Mouse (Mus musculus) B cell, adult 2 months (primary cell): ENCODE measurements around the gene Gm5089.

ENCODE experiments used
- DNase-seq, 2 experiments: peaks; one replicate each; pipeline ENCODE4 v3.0.0; 2022

Gene Gm5089

DNA sequence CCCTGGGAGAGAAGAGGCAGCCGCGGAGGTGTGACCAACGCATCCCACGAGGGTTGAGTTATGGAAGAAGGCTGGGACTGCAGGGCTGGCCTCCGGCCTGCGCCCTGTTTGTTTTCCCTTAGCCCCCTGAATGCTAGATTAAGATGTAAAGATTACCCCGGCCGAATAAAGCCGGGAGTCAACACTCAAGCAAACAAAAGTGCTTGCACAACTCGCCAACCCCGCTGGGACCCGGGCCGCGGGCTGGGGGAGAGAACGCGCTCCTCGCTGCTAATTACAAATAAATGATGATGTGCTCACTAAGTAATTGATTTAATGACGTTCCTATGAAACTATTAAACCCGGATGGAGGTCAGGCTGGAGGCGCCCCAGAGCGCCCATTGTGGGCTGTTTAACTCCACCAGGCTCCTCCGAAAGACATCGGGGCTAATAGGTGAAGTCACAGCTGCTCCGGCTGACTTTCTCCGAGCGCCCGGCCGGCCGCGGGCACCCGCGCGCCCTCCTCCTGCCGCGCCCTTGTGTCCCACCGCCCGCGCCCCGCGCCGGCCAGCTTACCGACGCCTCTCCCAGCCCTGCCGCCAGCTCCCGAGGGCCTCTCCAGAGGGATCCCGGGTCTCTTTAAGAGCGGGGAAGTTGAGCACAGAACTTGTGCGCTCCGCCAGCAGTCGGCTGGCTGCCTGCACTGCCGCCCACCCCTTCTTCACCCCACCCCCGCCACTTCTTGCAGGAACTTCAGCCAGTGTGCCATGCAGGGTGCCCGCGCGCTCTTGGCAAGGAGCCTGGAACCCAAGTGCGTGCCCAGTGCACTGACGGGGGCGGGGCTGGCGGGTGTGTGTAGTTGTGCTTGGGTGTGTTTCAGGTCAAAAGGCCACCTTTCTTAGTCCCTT, at the start of gene Gm5089:
Gm5089 (minus strand) TSS at position 620 of the 887 bp plus-strand sequence.
- DNase-seq = no peak

DNA sequence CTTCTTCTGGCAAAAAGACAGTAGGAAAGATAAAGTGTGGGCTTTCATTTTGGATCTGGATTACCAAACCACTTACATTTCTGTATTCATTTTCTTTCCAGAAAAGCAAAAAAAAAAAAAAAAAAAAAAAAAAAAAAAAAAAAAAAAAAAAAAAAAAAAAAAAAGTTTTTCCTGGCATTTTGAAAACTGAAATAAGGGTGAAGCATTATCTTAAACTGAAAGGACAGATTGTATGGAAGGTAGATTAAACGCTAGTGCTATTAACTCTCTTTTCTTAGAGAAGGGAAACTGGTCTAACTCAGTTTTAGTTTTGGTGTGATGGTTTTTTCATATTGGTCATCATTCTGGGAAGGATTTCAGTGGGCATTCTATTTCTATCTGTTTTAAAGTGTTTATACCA, 41.1 kb upstream of the Gm5089 start:
- no peak for DNase-seq

DNA sequence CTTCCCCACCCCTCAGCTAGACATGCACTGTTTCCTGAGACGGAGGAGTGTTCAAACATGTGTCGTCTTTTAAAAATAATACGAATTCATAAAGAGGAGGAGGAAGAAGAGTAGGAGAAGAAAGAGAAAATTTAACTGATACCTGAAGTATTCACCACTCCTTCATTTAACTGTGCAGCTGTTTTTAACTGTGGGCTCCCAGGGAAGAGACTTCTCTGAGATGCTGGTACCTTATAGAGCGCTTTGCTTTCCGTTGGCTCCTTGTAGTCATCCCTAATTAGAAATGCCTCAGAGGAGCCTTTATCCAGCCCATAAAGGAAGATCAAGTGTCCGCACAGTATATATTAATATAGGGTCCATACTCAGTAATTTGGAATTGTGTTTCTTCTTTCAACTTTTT, 40.6 kb upstream of the Gm5089 start:
- DNase-seq = no peak

DNA sequence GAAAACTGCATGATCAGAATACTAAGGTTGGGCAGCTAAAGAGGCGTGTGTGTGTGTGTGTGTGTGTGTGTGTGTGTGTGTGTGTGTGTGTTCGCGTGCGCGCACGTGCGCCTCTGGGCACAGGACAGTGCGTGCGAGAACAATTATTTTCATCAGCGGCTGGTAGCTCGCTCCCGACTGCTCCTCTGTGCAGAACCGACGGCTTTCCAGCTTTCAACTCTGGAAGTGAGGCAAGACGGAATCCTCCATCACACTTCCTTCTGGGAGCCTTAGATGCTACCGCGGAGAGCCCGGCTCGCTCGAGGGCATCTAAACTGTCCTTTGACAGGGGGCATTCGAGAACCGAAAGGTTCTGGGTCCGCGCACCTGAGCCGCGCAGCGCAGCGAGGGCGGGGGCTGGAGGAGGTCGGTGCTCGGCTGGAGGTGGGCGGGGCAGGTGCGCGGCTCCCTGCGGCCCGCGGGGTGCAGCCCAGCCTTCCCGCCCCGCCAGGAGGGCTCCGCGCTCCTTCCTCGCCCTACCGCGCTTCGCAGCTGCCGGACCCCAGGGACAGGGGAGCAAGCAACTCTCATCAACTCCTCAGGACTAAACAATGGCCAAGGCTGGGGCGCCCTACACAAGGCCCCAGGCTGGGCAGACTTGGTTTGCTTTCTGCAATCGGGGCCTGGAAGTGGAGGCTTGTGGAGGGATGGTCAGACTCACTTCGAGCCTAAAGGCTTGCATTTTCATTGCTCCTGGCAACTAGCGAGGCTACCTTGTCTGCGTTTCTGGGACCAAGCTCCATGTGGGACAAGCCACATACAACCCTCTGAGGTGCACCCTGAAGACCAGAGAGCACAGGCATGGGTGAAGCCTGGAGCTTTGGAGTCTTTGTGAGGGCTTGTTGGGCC, 39.8 kb upstream of the Gm5089 start, which contains the start of gene Gm10837:
Gm10837 (plus strand) TSS at position 146 of the 888 bp plus-strand sequence.
- DNase-seq = peak; percentile 28 to 51

DNA sequence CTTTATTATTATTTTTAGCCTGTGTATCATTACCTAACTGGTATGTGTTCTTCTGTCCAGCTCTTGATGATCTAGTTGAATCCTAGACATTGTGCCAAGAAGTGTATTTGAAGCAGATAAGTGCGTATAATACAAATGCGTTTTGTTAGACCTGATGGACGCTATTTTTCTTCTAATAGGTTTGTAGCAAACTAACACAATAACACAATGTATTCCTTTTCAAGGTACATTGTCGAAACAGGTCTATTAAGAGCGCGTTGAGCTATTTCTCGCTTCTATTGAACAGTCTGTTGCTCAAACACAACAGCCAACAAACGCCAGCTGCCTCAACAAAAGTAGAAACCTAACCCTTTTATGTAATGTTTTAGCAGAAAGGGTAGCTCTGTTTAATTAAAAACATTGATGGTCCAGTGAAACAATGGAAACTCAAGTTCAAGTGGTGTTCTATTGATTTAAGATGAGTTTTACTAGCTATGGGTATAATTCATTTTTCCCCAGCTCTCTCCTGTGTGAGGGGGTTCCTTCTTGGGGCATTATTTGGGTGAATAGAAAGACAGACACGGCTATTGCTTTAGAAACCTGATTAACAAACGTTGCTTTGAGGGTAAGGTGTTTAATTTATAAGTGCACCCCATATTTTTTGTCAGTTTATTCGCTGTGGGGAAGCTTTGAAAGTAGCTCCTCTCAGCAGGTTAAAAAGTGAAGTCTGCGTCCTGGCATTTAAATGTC, 38.9 kb upstream of the Gm5089 start:
- DNase-seq = peak; percentile 19 to 32

DNA sequence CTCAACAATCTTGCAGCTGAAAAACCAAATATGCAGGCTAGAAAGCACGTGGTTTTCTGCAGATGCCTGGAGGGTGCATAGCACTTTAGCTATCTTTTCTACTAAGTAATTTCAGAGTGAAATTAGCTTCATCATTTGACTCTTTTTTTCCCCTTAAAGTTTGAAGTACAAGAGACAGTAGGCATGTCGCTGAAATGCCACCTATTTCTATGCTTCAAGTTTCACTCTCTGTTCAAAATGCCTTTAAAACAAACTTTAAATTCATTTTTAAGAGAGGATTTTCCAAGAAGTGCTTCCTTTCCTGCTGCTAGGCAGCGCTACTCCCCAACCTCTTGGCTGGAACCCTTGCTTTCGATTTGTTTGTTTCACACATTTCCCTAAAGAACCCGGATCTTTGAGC, 38.1 kb upstream of the Gm5089 start:
- peak; percentile 19 to 43 for DNase-seq

DNA sequence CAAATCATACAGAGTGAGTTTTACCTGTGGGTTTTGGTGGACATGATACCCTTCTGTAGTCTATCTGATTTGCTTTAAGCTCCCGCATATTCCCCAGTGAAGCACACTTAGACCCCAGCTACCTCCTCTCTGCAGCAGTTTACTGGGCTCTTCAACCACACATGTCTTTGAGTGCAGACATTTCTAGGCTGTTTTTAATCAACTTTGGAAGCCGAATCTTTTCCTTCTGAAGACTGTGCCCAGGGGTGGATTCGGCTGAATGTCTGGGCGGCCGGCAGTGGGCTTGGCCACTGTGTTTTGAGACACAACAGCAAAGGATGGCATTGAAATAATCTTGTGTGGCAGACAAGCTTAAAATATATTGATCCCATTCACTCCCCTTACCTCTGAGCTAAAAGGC, 36.5 kb upstream of the Gm5089 start:
- no peak for DNase-seq

DNA sequence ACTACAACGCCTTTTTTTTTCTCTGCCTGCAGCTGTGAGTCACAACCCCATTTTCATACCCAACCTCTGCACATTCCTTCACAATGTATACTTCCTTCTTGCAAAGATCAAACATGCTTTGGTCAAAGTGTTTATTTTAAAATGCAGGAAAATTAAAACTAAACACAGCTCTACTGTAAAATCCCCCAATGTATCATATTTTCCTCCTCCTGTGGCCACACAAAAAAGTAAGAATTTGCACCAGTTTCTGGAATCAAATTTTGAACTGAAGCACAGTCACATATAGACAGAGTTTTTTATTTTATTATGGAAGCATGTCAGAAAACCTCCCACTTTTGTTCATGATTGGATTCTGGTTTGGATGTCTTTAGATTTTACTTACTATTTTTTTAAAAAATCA, 35.7 kb upstream of the Gm5089 start:
- no peak for DNase-seq

DNA sequence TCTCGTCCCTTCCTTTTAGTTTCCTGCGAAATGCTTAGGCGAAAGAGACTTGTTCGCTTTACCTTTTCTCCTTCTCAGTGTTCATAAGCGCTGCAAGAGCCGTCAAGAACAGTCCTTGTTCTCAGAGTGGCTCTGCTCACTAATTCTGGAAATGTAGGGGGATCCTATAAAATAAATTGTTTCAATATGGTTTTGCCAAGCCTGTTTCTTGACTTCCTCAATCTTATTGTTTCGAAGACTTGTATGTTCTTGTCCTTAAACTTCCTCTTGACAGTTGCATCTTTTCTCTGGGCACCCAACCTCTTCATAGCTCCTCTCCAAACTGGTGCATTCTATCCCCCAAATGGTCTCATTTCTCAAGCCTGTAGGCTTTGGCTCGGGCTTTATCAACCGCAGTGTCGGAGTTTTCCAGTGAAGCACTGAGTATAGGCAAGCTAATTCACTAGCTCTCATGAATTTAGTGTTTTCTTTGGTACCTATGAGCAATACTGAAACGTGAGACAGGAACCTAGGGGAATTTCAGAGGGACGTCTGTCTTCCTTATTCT, 34.8 kb upstream of the Gm5089 start:
- peak; percentile 21 to 44 for DNase-seq

DNA sequence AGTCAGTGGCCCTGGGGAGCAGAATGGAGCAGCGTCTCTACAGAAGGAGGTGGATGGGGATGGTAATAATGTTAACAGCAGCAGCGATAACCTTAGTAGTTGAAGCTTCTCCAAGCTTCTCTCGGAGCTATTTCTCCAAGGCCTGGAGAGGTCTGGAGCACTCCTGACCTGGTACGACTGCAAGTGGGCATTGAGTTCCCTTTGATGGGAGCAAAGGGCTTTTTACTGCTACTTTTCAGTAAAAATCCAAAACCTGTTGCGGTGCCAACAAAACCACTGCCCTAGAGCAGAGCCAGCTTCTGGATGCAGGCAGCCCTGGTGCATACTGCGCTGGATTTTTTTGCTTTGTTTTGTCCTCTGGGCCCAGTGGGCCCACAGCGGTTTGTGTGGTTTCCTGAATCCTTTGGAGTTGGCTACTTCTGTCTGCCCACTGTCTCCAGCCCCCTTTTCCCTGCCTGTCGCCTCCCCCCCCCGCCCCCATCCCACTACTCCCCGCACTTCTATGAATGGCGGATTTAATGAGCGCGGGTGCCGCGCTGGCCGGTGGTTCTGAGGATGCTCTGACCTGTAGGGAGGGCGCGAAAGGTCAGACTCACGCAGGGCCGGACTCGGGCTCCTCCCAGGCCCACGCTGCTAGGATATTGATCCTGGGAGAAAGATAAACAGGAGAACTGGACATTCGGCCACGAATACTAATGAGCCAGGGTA, 34.1 kb upstream of the Gm5089 start:
- no peak for DNase-seq

DNA sequence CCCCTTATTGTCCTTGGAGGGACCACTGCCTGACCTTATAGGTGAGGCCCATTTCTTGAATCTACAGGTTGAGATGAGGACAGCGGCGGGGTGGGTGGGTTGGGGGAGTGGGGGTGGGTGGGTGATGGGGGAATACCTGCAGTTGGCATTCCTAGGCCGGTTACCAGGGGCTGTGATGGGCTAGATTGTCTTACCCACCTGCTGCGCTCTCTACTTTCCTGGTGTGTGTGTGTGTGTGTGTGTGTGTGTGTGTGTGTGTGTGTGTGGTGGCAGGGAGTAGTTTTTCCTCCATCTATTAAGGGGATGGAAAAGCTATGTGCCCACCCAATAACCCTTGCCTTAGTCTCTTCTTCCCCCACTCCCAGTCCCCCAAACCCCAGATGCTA, 33.5 kb upstream of the Gm5089 start:
- no peak for DNase-seq

DNA sequence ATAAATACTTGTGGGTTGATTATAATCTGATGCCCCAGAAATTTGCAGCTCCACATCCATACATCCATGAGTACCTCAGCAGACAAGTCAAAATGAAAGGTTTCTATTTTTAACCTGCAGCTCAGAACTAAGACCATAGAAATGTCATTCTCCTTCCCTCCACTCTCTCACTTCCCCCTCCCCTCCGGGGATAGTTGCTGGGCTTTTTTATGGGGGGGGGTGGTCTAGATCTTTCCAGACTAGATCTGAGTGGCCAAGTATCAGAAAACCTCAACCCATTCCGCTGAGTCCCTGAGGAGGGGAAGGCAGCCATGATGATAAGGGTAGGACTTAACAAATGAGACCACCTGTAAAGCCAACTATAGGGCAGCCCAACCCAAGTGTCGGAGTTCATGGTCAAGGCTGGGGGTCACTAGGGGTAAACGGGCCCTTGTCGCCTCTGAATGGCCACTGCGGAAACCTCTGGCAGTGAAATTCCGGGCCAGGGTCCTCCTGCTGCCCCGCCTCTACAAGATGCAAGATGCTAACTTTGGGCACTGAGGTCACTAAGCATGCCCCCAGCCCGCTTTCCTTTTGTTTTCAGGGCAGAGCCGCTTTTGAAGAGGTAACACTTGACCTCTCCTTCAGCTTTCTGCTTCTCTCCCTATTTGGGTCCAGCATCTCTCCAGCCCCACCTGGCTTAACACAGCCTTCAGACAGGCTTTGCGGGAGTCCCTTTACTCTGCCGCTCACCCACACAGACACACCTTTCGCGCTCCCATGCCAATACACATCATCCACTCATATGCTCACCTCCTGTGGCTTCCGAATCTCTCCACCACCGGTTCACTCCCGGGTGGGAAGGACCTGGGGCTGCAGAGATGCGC, 32.9 kb upstream of the Gm5089 start:
- no peak for DNase-seq

DNA sequence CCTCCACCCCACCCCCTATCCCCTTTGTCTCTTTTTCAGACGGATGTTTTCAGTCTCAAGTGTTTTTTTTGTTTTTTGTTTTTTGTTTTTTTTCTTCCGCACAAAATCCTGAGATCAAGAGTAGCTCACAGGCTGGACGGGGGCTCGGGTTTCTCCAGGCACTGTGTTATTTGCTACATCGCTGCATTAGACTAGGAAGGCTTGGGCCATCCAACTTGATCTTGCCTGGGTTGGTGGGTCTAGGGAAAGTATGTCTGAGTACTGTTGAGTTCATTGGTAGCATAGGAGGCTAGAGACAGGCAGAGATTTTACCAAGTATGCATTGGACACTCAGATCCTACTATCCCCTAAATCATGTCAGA, 32.1 kb upstream of the Gm5089 start:
- no peak for DNase-seq

DNA sequence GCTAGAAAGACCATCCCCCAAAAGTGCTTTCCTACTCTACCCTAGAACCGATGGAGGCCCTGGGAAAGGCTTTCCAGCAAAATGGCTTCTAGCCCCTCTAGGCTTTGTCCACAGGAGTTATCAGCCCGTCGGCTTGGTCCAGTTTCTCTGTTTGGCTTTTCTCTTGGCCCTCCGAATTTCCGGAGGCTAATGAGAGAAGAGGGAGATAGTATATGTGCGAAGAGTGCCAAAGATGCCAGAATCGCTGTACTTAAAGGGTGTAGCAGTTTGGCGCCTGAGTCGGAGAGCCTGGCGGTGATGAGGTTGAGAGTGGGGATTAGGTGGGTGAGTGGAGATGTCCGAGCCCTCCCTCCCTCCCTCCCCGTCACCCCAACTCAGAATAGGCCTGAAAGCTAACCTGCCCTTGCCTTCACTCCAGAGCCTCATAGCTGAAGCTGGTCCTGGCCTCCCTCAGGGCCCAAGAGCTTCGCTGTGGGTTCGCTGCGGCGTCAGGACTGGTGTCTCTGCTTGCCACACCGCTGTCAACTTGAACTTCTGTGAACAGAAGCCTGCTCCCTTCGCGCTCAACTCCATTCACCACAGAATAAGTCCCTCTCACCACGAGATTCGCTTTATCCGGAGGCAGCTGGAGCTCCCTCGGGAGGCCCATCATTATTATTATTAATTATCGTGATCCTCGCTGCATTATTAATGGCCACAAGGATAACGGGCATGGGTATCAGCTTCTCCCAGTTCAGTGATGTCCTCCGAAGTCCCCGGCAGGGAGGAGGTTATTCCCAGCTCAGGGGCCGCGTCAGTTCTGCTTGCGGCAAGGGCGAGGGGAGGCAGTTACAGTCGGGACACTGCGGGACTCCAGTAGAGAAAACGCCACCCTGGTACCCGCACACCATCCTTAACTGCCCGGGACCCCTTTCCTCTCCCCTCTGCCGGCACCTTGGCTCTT, 31.4 kb upstream of the Gm5089 start:
- peak; percentile 17 to 33 for DNase-seq

DNA sequence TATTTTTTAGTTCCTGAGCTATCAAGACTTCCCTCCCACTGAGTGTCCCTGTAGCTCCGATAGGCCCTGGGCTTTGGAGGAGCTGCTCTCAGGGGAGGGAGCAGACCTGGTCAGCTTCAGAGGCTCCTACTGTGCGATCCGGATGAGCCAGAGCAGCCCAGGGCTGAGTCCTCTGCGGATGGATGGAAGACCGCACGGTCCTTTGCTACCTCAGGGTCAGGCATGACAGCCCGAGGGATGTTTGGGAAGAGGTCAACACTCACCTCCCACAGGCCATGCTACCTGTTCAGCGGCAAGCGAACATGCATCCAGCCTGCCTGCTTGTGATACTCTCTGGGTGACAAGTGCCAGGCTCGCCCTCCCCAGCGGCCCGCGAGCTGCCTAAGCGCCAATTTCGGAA, 30.3 kb upstream of the Gm5089 start:
- DNase-seq = no peak

DNA sequence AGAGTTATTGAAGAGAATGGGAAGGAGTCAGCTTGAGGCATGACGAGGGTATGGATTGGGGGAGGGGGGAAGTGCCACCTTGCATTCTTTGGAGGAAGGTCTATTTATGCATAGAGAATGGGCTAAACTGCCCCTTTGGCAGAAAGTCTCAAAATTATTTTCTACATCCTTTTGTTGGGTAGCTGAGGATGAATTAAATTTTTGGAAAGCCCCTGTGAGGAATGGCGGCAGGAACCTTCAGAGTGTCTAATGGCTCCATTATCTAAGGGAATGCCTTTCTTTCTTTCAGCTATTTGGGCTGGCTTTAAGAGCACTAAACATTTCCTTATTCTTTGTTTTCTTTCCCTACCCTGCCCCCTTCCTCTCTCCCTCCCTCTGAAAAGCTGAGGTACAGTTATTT, 29.4 kb upstream of the Gm5089 start:
- no peak for DNase-seq

DNA sequence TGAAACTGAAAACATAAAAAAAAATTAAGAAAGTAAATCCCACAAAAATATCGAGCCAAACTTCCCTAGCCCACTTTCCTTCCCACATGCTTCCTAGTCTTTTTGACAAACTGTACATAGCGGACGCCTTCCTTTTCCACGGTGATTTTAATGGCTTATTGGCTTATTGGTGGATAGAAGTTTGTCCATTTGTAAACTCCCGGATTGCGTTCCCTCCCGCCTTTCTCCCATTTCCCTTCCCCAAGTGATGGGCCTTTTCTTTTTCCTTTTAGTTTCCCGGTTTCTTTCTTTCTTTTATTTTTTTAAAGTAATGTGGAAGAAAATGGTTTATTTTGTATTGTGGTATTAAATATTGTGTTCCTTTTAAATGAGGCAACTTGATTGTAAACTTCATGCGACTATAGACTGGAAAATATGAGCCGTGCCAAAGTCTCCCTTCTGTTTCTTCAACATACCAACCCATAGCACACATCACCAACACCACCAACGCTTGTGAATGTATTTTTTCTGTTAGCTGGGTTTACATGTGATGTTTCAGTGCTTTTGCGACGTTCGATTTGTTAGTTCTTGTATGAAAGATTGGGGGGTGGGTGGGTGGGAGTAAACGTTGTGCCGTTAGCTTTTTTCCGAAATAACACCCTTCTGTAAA, 28.7 kb upstream of the Gm5089 start:
- no peak for DNase-seq

DNA sequence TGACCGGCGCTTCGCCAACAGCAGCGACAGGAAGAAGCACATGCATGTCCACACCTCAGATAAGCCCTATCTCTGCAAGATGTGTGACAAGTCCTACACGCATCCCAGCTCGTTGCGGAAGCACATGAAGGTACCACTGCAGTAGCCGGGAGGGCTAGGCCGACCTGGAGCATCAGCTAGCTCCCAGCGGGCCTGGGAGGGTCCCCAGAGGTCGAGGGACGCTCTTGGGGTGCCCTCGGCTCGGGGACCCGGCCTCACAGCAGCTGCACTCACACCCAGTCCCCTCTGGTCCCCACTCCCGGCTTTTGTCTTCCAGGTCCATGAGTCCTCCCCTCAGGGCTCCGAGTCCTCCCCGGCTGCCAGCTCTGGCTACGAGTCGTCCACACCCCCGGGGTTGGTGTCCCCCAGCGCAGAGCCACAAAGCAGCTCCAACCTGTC, 27.7 kb upstream of the Gm5089 start:
- peak; percentile 37 to 57 for DNase-seq

DNA sequence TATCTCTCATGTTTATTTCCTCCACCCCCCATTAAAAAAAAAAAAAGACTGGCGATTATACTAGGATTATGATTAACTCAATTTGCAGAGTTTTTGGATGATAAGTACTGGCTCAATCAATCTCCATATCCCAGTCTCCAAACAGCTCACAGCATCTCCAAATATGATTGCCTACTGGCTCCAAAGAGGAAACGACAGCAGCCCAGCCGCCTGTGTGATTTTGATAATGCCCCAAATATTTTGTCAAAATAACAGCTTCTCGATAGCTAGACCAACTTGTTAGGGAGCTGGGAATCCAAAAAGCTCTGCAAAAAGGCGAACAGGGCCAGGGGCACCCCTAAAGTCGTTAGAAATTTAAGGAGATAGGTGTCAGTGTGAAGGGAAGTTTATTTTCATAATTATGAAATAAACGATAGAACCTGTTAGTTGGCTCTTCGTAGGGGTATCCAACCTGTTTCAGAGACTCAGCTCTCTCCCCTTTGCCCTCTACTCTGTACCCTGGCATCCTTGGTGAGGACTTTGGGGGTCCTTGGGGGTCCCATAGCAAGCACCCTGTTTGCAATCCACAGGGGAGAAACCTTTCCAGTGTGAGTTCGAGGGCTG, 27.2 kb upstream of the Gm5089 start:
- DNase-seq = no peak
